8 mouse cellular contexts compared by ENCODE assay signal in the genomic region with DNA sequence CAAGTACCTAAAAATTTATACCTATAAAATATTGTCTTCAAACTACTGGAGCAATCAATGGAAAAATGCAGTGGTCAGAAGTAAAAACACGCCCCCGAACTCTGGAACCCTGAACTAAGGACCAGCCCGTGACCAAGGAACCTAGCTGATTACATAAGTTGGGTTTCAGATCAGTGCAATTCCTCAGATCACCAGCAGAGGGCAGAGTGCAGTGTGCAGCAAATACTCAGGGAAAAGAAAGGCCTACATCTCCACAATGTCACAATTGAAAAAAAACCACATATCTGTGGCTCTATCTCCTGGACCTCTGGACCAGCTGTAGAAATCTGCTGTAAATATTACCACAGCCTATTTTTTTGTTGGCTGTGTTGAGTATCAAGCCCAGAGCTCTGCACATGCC. TPM values are rescaled to one million over a fixed set of nuclear protein-coding genes. Genes with fewer than 3 reads are reported as not detected.
DNase-seq lines count a peak whose midpoint lies in the region.

No protein-coding gene starts in this region.

- peak; percentile 67 to 74 for DNase-seq in CD8-positive naive resting alpha-beta T cell, adult 2 months (ENCODE audit: low read depth in 2 of 2, low spot score in 2 of 2)
- peak; percentile 65 for DNase-seq in T-cell, adult 2 months (ENCODE audit: low spot score)
- DNase-seq in cerebellum, postnatal 36 days: peak; percentile 85 to 93
- peak; percentile 66 to 77 for DNase-seq in gastrocnemius, postnatal 4 days (ENCODE audit: low spot score in 2 of 2)
- peak; percentile 73 for DNase-seq in layer of hippocampus, adult 9-11 months
- DNase-seq in lung, postnatal 36 days: peak; percentile 91
- peak; percentile 82 for DNase-seq in right cerebral cortex, postnatal 4 days
- no peak for DNase-seq in Muller cell, postnatal 12 days (ENCODE audit: inconsistent ontology term)

RNA-seq across cellular contexts. Expression of gene Mcur1, which starts 13.1 kb away (rescaled TPM):
- total RNA-seq in gastrocnemius, postnatal 4 days (2021): 10 to 100 TPM; 21.0 to 23.5 TPM
